Mouse (Mus musculus): ENCODE data around the gene Gm20817. TPM values are rescaled to one million over a fixed set of nuclear protein-coding genes. Genes with fewer than 3 reads are reported as not detected.

The Gm20817 gene
- not detected for polyA plus RNA-seq (2012; fragmentation: generic; extraction: Trizol)

DNA sequence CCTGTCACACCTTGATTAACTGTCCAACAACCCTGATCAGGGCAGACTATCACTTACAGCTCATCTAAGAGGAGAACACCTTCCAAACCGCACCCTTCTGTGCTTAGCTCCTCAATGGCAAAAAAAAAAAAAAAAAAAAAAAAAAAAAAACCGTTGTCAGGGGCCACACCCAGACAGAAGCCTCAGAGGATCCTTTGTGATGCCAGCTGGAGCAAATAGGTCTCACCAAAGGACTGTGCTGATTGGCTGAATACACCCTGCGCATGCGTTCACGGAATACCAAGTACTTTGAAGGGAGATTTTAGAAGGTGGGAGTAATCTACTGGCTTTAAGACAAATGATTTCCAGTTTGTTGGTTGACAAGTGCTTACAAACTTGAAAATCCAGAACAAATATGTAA, at the start of gene Gm20817:
Gene Gm20817 (minus strand): TSS at position 101 of the 400 bp plus-strand sequence.

All from C3H10T1/2 (cell line).